In the genomic region with DNA sequence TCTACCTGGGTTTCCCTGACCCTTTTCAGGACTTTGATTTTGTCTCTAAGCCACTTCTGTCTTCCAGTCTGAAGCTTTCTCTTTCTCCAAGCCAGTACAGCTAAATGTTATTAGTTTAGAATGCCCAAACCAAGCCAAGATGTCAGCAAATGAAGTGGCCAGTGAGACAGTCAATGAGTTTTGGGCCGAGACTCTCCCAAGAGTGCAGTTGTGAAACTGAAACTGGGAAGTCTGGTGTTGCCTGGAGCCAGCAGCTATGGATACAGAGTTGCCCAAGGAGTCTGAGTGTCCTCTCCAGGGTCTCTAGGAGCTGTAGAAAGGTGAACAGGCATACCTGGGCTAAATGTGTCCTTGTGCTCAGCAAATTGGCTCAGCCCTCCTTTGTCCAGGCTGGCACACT, we compare ENCODE assay signal across 14 mouse cellular contexts.
DNase-seq lines count a peak whose midpoint lies in the region; ATAC-seq and TF ChIP-seq lines count a peak whose summit lies in the region.
"Had no signal": no experiment of that assay in that cellular context is flagged by ENCODE, and none has a peak within 500 bp of the region (broad histone marks: within the 10 kb centered on the region; RNA-seq: fewer than 3 reads in every experiment).

No protein-coding gene starts in this region.

- no peaks in the 10 kb centered on the region for H3K79me2 ChIP-seq in liver, adult 2 months (ENCODE audit: control insufficient read depth, insufficient read depth, low read length)

- no peaks in the 10 kb centered on the region for H3K27me3 ChIP-seq in liver, adult 2 months (ENCODE audit: control insufficient read depth, insufficient read depth, low read length)
- H3K27me3 ChIP-seq: hindbrain, embryonic 12.5 days; midbrain, embryonic 12.5 days; neural tube, embryonic 12.5 days had no signal

- DNase-seq in adrenal gland, adult 2 months = peak; percentile 23
- DNase-seq in adrenal gland, adult 8-10 months = no peak
- DNase-seq in liver, adult 2 months (ENCODE audit: extremely low read depth, low read depth, low spot score) = peak; percentile 6
- no peak for DNase-seq in liver
- DNase-seq in heart, postnatal 4 days = peak; percentile 21
- DNase-seq: cerebellum, postnatal 25 days; right cerebral cortex, adult 18-20 months; thymus, postnatal 14 days had no signal

- no peak overlapping the region for H3K4me3 ChIP-seq in liver, adult 2 months (ENCODE audit: insufficient read depth, low read depth, low read length)
- H3K4me3 ChIP-seq: hindbrain, embryonic 12.5 days; midbrain, embryonic 12.5 days; neural tube, embryonic 12.5 days had no signal

- TF ChIP-seq POLR2A in liver, adult 2 months (IDR thresholded peaks at IDR 0.05; ENCODE audit: extremely low read depth, insufficient read depth, low read length) = no peak

- no peaks in the 10 kb centered on the region for H3K4me1 ChIP-seq in liver, adult 2 months (ENCODE audit: control insufficient read depth, insufficient read depth, low read length)
- H3K4me1 ChIP-seq: hindbrain, embryonic 12.5 days; neural tube, embryonic 12.5 days had no signal

- no peak for TF ChIP-seq CTCF in liver, adult 2 months (IDR thresholded peaks at IDR 0.05; ENCODE audit: low read depth, low read length)

- peak; percentile 34; the same call in 1 of the 2 replicates for ATAC-seq in megakaryocyte progenitor cell, adult 5-6 weeks (replicated peaks; ENCODE audit: poor library complexity)
- no peak for ATAC-seq in megakaryocyte, adult 5-6 weeks (ENCODE audit: poor library complexity, severe bottlenecking)
- no peak for ATAC-seq in erythroid progenitor cell, adult 5-6 weeks (replicated peaks; ENCODE audit: low FRiP score, poor library complexity, severe bottlenecking)

- WGBS in liver, adult 2 months = 45% methylated on average over 1 of the region's 1 CpGs

- no peak overlapping the region for H3K27ac ChIP-seq in liver, adult 2 months (replicated peaks; ENCODE audit: insufficient read depth, low read depth, low read length)
- H3K27ac ChIP-seq: hindbrain, embryonic 12.5 days; midbrain, embryonic 12.5 days; neural tube, embryonic 12.5 days had no signal

- H3K36me3 ChIP-seq in liver, adult 2 months (ENCODE audit: control insufficient read depth, insufficient read depth, low read length) = no peaks in the 10 kb centered on the region
- H3K36me3 ChIP-seq: hindbrain, embryonic 12.5 days; midbrain, embryonic 12.5 days; neural tube, embryonic 12.5 days had no signal

- H3K9ac ChIP-seq in liver, adult 2 months (ENCODE audit: low read depth, low read length) = no peak overlapping the region
- H3K9ac ChIP-seq: hindbrain, embryonic 12.5 days; midbrain, embryonic 12.5 days; neural tube, embryonic 12.5 days had no signal

Comparison
In these comparisons a context has a peak if more than half of its experiments do, and no peak if none do; other contexts are left out.
1. DNase-seq: peak in adrenal gland, adult 2 months (single experiment), liver, adult 2 months (single experiment) and heart, postnatal 4 days (single experiment); none in adrenal gland, adult 8-10 months (single experiment) and liver (single experiment).